Mouse (Mus musculus) lung, embryonic 15.5 days (tissue): ENCODE measurements around the gene Acbd3. TPM values are rescaled to one million over a fixed set of nuclear protein-coding genes. Genes with fewer than 3 reads are reported as not detected.

ENCODE experiments used
- ATAC-seq: fragments of 200-750 bp; cut with Nextera tagmentation; 2 replicates; pipeline ENCODE4 v1.8.0; 2017; ENCODE audit warnings: moderate number of reproducible peaks, borderline replicate concordance; ENCODE audit not compliant: low FRiP score, low TSS enrichment; ENCODE audit errors: extremely low read depth
- H3K27ac ChIP-seq: fragments of 300-500 bp; sonication (generic); 2 replicates; pipeline ENCODE4 v1.5.1; 2015; ENCODE audit warnings: moderate library complexity, mild to moderate bottlenecking, inconsistent platforms
- H3K27me3 ChIP-seq: fragments of 300-500 bp; sonication (generic); 2 replicates; pipeline ENCODE4 v1.6.1; 2015; ENCODE audit warnings: inconsistent platforms
- H3K36me3 ChIP-seq: fragments of 300-500 bp; sonication (generic); 2 replicates; pipeline ENCODE4 v1.6.1; 2015; ENCODE audit warnings: inconsistent platforms
- H3K4me1 ChIP-seq: fragments of 300-500 bp; sonication (generic); 2 replicates; pipeline ENCODE4 v1.6.1; 2015; ENCODE audit warnings: inconsistent platforms
- H3K4me2 ChIP-seq: fragments of 300-500 bp; sonication (generic); 2 replicates; pipeline ENCODE4 v1.6.1; 2015; ENCODE audit warnings: inconsistent platforms, mild to moderate bottlenecking, moderate library complexity
- H3K4me3 ChIP-seq: fragments of 300-500 bp; sonication (generic); 2 replicates; pipeline ENCODE4 v1.5.1; 2015; ENCODE audit warnings: mild to moderate bottlenecking, inconsistent platforms
- H3K9ac ChIP-seq: fragments of 300-500 bp; sonication (generic); 2 replicates; pipeline ENCODE4 v1.6.1; 2015; ENCODE audit warnings: inconsistent platforms
- H3K9me3 ChIP-seq: fragments of 300-500 bp; sonication (generic); 2 replicates; pipeline ENCODE4 v1.6.1; 2016; ENCODE audit warnings: inconsistent platforms
- WGBS: fragments of 180-500 bp; shearing (Covaris S2); methylation state at CpG from one replicate; pipeline ENCODE4 v1.1.7; 2015; 5-methylcytosine and 5-hydroxymethylcytosine counted together
- polyA plus RNA-seq: library from polyadenylated mRNA; unstranded; fragments of >200 nt; fragmentation: Nextera tagmentation; extraction: Ambion mirVana; gene quantifications from 2 replicates; pipeline ENCODE4 v1.2.1, GENCODE M21; 2015

Acbd3 gene
- polyA plus RNA-seq, 1 experiment from 2014 or later = 22.1 TPM

- Histone ChIP-seq H3K27me3 (no peaks in the 10 kb centered on the region), H3K9me3 (no peaks in the 10 kb centered on the region), H3K36me3 (no peaks in the 10 kb centered on the region), H3K4me3 (no peak overlapping the region), H3K9ac (no peak overlapping the region), H3K27ac (no peak overlapping the region), H3K4me1 (peaks cover 16% of the 10 kb centered on the region), H3K4me2 (no peak overlapping the region)
- 53% methylated on average over 1 of the region's 1 CpGs for WGBS
- no peak for ATAC-seq
These were observed 3.2 kb upstream of the Acbd3 start for GRCm38 (mm10) chr1:180722608-180723007.

- Histone ChIP-seq H3K4me1 (peaks cover 26% of the 10 kb centered on the region), H3K36me3 (no peaks in the 10 kb centered on the region), H3K27me3 (no peaks in the 10 kb centered on the region), H3K4me3 (no peak overlapping the region), H3K9me3 (no peaks in the 10 kb centered on the region), H3K9ac (no peak overlapping the region), H3K27ac (no peak overlapping the region), H3K4me2 (no peak overlapping the region)
- no peak for ATAC-seq
- WGBS = 13% methylated on average over 1 of the region's 1 CpGs
These were observed 2.1 kb upstream of the Acbd3 start for GRCm38 (mm10) chr1:180723701-180724238.

GRCm38 (mm10) chr1:180726183-180726582, 340 bp downstream of the Acbd3 start:
- H3K4me3 ChIP-seq = peak overlapping the region; percentile 86
- H3K27ac ChIP-seq = peak overlapping the region; percentile 89
- ATAC-seq = peak; percentile 77
- peaks cover 31% of the 10 kb centered on the region for H3K4me1 ChIP-seq
- peak overlapping the region; percentile 86 for H3K9ac ChIP-seq
- peak overlapping the region; percentile 72 for H3K4me2 ChIP-seq
- no peaks in the 10 kb centered on the region for H3K36me3 ChIP-seq
- no peaks in the 10 kb centered on the region for H3K27me3 ChIP-seq
- 0% methylated on average over 42 of the region's 42 CpGs for WGBS
- no peaks in the 10 kb centered on the region for H3K9me3 ChIP-seq

GRCm38 (mm10) chr1:180729231-180729630, 3.4 kb downstream of the Acbd3 start:
- Histone ChIP-seq H3K4me3 (no peak overlapping the region), H3K4me2 (no peak overlapping the region), H3K27ac (no peak overlapping the region), H3K9ac (no peak overlapping the region), H3K4me1 (peaks cover 31% of the 10 kb centered on the region), H3K36me3 (peaks cover 1% of the 10 kb centered on the region), H3K9me3 (no peaks in the 10 kb centered on the region), H3K27me3 (no peaks in the 10 kb centered on the region)
- 84% methylated on average over 3 of the region's 3 CpGs for WGBS
- no peak for ATAC-seq

GRCm38 (mm10) chr1:180747827-180748226, 22.0 kb downstream of the Acbd3 start:
- H3K36me3 ChIP-seq = peaks cover 72% of the 10 kb centered on the region
- no peak overlapping the region for H3K4me2 ChIP-seq
- H3K27ac ChIP-seq = no peak overlapping the region
- H3K4me1 ChIP-seq = no peaks in the 10 kb centered on the region
- H3K9me3 ChIP-seq = no peaks in the 10 kb centered on the region
- ATAC-seq = no peak
- no peaks in the 10 kb centered on the region for H3K27me3 ChIP-seq
- H3K4me3 ChIP-seq = no peak overlapping the region
- no peak overlapping the region for H3K9ac ChIP-seq

GRCm38 (mm10) chr1:180752115-180752514, 26.3 kb downstream of the Acbd3 start:
- Histone ChIP-seq H3K4me3 (no peak overlapping the region), H3K4me1 (no peaks in the 10 kb centered on the region), H3K9ac (no peak overlapping the region), H3K27me3 (no peaks in the 10 kb centered on the region), H3K4me2 (no peak overlapping the region), H3K36me3 (peaks cover 49% of the 10 kb centered on the region), H3K27ac (no peak overlapping the region), H3K9me3 (no peaks in the 10 kb centered on the region)
- WGBS = 91% methylated on average over 11 of the region's 11 CpGs
- ATAC-seq = no peak

GRCm38 (mm10) chr1:180754376-180754775, 28.5 kb downstream of the Acbd3 start:
- Histone ChIP-seq H3K36me3 (peaks cover 30% of the 10 kb centered on the region), H3K9ac (no peak overlapping the region), H3K9me3 (no peaks in the 10 kb centered on the region), H3K27ac (no peak overlapping the region), H3K4me2 (no peak overlapping the region), H3K4me3 (no peak overlapping the region), H3K4me1 (no peaks in the 10 kb centered on the region), H3K27me3 (no peaks in the 10 kb centered on the region)
- WGBS = 88% methylated on average over 8 of the region's 8 CpGs
- no peak for ATAC-seq

- Histone ChIP-seq H3K36me3 (peaks cover 27% of the 10 kb centered on the region), H3K4me3 (no peak overlapping the region), H3K4me1 (no peaks in the 10 kb centered on the region), H3K9ac (no peak overlapping the region), H3K27ac (no peak overlapping the region), H3K9me3 (no peaks in the 10 kb centered on the region), H3K27me3 (no peaks in the 10 kb centered on the region), H3K4me2 (no peak overlapping the region)
- WGBS = 91% methylated on average over 2 of the region's 2 CpGs
- ATAC-seq = no peak
These were observed 30.9 kb downstream of the Acbd3 start for GRCm38 (mm10) chr1:180756711-180757110.

GRCm38 (mm10) chr1:180757252-180757955, 31.6 kb downstream of the Acbd3 start:
- peaks cover 20% of the 10 kb centered on the region for H3K36me3 ChIP-seq
- H3K4me3 ChIP-seq = no peak overlapping the region
- no peaks in the 10 kb centered on the region for H3K27me3 ChIP-seq
- no peak overlapping the region for H3K27ac ChIP-seq
- no peak overlapping the region for H3K9ac ChIP-seq
- H3K4me1 ChIP-seq = no peaks in the 10 kb centered on the region
- no peak overlapping the region for H3K4me2 ChIP-seq
- no peak for ATAC-seq
- no peaks in the 10 kb centered on the region for H3K9me3 ChIP-seq
- WGBS = 80% methylated on average over 3 of the region's 3 CpGs

GRCm38 (mm10) chr1:180757956-180758520, 32.2 kb downstream of the Acbd3 start:
- Histone ChIP-seq H3K4me3 (no peak overlapping the region), H3K9me3 (no peaks in the 10 kb centered on the region), H3K36me3 (peaks cover 14% of the 10 kb centered on the region), H3K27me3 (no peaks in the 10 kb centered on the region; the same call in 1 of the 2 replicates), H3K4me2 (no peak overlapping the region), H3K9ac (no peak overlapping the region), H3K4me1 (no peaks in the 10 kb centered on the region), H3K27ac (no peak overlapping the region)
- 83% methylated on average over 7 of the region's 7 CpGs for WGBS
- no peak for ATAC-seq

- Histone ChIP-seq H3K9me3 (no peaks in the 10 kb centered on the region), H3K4me3 (no peak overlapping the region), H3K27ac (no peak overlapping the region), H3K9ac (no peak overlapping the region), H3K36me3 (no peaks in the 10 kb centered on the region), H3K27me3 (no peaks in the 10 kb centered on the region; the same call in 1 of the 2 replicates), H3K4me2 (no peak overlapping the region), H3K4me1 (peaks cover 8% of the 10 kb centered on the region)
- ATAC-seq = 0 out of 2 replicates have a peak, but pooled peaks have one; percentile 43
- WGBS = 61% methylated on average over 11 of the region's 11 CpGs
These were observed 36.3 kb downstream of the Acbd3 start for GRCm38 (mm10) chr1:180762180-180762579.

- ATAC-seq = no peak
- Histone ChIP-seq H3K27ac (no peak overlapping the region), H3K36me3 (no peaks in the 10 kb centered on the region), H3K4me1 (peaks cover 13% of the 10 kb centered on the region), H3K4me3 (no peak overlapping the region), H3K4me2 (no peak overlapping the region), H3K9me3 (no peaks in the 10 kb centered on the region), H3K9ac (no peak overlapping the region), H3K27me3 (no peaks in the 10 kb centered on the region; the same call in 1 of the 2 replicates)
- 69% methylated on average over 8 of the region's 8 CpGs for WGBS
These were observed 36.8 kb downstream of the Acbd3 start for GRCm38 (mm10) chr1:180762679-180763078.
